Mouse (Mus musculus): Measurements from ENCODE around the gene Ush1g.

GRCm38 (mm10) chr11:115272894-115273498, 48.8 kb downstream of the Ush1g start:
- TF ChIP-seq CTCF (IDR thresholded peaks at IDR 0.05; ENCODE audit: low read depth), result no peak
- no peak for TF ChIP-seq EP300 (optimal IDR thresholded peaks at IDR 0.05)

Measured in stomach, postnatal 0 days (tissue).